Mouse (Mus musculus) ES-E14 (cell line): ENCODE results near the gene Dpp10.

ENCODE experiments used
- CHD2 ChIP-seq: IDR thresholded peaks from 2 replicates; pipeline ENCODE4 v1.6.1; 2014; ENCODE audit warnings: mild to moderate bottlenecking, low read depth, low read length, inconsistent platforms
- HCFC1 ChIP-seq: IDR thresholded peaks from 2 replicates; pipeline ENCODE4 v1.6.1; 2012; ENCODE audit warnings: low read length, inconsistent platforms, borderline replicate concordance; ENCODE audit not compliant: insufficient read depth
- MAFK ChIP-seq: IDR thresholded peaks from 2 replicates; pipeline ENCODE4 v1.6.1; 2014; ENCODE audit warnings: mild to moderate bottlenecking, low read depth, low read length, inconsistent platforms; ENCODE audit not compliant: insufficient read depth
- ZC3H11A ChIP-seq: IDR thresholded peaks from 2 replicates; pipeline ENCODE4 v1.6.1; 2012; ENCODE audit warnings: low read depth, mild to moderate bottlenecking, inconsistent platforms, low read length, borderline replicate concordance

DNA sequence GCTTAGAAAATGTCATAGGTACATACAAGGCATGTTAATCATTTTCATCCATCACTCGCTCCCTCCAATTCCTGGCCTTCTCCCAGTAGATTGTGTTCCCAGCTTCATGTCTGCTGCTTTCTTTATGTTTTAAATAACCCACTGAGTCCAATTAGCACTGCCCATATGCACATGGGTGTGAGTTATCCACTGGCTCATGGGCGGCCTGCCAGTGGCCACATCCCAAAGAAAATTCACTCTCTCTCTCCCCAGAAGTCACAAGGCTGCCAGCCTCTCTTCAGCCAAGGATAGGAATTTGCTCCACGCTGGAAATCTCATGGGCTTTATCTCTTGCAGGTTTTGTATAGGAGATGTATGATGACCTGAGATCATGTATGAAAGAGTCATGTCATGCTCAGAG is 338.1 kb downstream of the Dpp10 start:
- TF ChIP-seq MAFK (no peak), CHD2 (no peak), ZC3H11A (no peak), HCFC1 (no peak)
